Mouse (Mus musculus) adrenal gland, postnatal 36 days (tissue): ENCODE results near the gene Tcf20. TPM values are rescaled to one million over a fixed set of nuclear protein-coding genes. Genes with fewer than 3 reads are reported as not detected.
A peak's percentile ranks its signal among the peaks of the same experiment; 100 is the strongest.
"Not testable (repeated sequence)": the region's sequence is repeated elsewhere in the genome, so short reads cannot be mapped to it uniquely, and the experiment has no call there.

Experiments used
- DNase-seq, 2 experiments: peaks; one replicate each; pipeline ENCODE4 v3.0.0; 2021; ENCODE audit warnings: mixed read lengths in 1 of 2
- total RNA-seq, 2 experiments: library from RNA; stranded (reverse); gene quantifications; 2 replicates each; pipeline ENCODE4 v1.2.3; 2021

Gene Tcf20
- total RNA-seq, 2 experiments from 2014 or later: 94.4 to 104 TPM

DNA sequence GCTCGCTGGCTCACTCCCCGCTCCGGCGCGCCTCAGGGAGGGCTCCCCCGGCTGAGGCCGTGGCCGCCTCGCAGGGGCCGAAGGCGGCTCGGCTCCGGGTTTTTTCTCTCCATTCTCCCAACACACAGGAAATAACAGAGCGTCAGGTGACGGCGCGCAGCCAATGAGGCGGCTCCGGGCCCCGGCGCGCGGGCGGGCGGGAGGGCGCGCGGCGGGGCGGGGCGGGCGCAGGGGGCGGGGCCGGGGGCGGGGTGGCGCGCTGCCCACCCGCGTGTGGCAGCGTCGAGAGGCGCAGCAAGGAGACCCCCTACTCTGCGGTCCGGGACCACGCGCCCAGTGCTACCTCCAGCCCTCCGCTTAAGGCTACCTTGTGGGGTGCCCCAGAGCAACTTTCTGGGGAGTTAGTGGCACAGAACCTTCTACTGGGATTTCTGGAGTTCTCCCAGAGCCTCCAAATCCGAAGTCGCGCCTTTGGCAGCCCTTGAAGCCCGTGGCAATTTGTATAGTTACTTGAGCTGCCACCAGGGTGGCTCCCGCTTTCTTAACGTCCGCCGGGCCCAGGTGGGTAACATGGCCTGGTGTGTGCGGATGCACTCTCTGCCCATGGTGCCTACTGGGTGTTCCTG lies 87.9 kb downstream of the Tcf20 start:
- DNase-seq: peak; percentile 91 to 93

DNA sequence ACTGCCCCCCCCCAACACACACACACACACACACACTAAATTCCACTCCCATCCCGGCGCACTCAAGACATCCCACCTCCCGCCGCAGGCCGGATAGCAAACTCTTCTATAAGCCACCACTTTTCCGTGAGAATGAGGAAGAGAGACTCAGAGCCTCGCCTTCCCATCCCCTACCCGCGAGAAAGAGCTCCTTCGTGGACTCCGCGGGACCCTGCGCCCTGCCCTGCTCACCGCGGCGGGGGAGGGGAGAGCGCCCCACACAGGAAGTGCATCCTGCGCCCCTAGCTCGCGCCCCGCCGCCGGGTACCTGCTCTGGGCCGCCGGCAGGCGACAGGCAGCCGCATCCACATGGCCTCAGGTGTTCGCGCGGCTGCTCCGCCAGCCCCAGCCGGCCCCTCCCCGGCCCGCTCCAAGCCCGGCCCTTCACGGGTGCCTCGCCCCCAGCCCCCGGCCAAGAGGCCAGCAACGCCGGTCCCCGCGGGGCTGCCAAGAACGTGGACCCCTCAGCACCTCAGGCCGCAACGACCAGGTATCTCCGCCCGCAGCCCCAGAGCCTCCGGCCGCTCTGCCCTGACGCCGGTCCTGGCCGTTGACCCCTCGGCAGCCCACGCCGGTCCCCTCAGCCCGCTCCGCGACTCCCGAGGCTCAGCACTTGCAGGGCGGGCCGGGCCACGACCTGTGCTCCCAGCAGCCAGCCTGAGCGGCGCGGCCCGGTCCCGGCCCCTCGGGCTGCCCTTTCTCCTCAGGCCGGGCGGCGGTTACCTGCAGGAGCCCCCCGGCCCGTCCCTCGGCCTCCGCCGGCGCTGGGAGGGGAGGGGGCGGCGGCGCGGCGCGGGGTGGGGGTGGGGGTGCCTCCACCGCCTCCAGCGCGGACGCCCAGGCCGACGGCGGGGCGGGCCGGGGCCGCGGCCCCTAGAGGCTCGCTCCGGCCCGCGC lies 88.7 kb downstream of the Tcf20 start:
- peak; percentile 38 to 64 for DNase-seq

DNA sequence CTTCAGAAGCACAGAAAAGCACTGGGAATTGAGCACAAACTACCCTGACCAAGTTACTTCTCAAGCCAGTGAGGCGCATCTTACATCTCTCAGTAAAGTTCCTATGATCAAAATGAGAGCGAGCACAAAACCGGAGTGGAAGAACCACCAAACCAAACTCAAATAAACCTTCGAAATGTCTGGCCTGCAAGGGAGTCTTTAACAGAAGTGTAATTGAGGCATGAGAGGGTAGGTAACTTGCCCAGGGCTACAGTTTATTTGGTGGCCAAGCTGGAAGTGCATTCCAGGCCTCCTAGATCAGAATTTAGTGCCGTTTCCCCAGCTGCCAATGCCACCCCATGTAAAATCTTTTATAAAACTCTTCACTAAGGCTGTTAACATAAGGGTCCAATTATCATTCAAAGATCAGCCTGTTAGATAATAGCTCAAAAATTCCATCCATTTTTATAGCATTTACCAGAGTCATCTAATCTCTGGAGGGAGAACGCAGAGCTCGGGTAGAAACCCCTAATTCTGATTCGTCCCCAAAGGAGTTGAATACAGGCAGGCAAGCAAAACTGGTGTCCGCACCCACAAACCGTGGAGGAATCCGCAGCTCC lies 89.4 kb downstream of the Tcf20 start:
- DNase-seq: no peak

DNA sequence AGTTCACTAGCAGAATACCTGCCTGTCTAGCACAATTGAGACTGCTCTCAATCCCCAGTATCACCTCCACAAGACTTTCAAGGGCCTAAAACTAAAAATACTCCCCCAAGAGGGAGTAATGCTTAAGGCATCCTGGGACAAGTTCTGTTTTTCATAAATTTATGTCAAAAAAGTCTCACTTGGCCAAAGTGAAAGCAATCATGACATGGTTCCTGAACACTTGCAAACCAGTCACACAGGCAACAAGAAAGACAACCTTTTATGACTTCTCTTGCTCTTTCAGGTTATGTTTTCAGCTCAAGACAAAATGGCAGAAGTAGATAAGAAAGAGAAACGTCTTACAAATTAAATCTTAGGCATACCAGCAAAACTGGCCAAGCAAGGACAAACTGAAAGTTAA lies 91.3 kb downstream of the Tcf20 start:
- DNase-seq: no peak

DNA sequence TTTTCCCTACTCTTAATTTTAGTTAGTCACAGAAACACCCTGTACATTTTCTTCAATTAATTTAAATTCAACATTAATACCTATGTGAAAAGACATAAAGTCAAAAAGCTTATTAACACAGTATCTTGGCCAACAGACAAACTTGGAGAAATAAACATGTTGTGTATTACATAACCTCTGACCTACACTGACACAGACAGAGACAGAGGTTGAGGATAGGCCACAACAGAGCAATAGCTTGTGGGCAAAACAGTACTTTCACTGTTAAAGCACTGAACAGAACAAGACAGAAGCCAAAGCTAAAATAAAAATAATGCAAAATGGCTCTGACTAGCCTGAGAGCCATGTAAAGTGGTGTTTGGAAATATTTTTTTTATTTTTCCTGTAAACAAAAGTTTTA lies 97.2 kb downstream of the Tcf20 start:
- DNase-seq: no peak

DNA sequence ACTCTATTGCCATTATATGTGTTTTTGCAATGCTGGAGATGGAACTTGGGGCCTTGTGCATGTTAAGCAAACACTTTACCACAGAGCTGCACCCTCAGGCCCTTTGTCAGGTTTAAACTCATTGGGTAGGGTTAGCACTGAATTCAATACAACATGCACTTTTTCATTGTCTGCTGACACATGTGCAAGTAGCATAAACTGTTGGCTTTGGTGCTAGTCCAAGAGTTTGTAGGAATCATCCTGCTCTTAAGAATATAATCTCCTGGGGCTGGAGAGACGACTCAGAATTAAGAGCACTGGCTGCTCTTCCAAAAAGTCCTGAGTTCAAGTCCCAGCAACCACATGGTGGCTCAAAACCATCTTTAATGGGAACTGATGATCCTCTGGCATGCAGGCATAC lies 98.2 kb downstream of the Tcf20 start:
- no peak for DNase-seq

DNA sequence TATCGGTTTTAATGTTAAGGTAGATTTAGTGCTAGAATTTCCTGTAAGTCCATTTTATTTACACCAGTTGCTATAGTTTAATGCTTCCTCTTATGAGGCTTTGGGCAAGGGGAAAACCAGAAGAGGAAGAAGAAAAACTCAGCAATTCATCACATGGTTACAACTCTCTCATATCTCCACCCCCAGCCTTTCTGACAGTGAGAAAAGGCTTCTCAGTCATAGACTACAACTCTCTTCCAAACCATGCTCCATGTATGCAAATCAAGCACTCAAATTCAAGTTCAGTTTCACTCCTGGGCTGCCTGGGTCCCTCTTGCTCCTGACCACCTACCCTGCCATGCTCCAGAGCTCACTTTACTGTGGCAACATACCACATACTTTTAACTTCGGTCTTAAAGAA lies 99.2 kb downstream of the Tcf20 start:
- DNase-seq: no peak

DNA sequence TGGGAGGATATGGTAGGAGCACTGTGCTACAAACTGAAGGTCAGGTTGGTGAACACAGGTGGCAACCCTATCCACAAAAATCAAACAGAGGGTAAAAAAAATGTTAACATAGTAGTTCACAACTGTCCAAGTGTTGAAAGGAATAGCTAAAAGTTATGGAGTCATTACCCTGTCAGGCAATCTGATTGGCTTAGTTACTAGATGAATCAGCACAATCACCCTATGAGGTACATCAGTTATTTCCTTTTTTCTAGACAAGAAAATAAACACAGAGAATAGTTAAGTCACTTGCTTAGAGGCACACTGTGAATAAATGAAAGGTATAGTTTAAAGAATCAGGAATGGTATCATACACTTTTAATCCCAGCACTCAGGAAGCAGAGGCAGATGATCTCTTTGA lies 110.4 kb downstream of the Tcf20 start:
- no peak for DNase-seq

DNA sequence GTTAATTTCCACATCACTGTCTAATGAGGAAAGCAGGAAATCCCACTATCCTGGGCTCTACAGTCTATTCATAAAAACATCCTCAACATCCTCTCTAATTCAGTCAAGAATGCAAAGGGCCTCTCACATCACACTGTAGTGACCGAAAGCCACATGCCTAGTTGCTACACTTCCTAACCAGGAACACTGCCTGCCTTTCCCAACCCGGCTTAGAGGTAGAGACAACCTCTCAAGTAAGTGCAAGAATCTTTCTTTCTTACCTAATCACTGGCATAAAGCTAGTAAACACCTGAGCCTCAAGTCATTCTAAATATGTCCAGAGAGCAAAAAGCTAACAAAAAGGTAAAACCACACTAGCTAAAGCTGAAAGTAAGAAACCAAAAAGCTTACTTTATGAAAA lies 110.8 kb downstream of the Tcf20 start:
- DNase-seq: no peak

DNA sequence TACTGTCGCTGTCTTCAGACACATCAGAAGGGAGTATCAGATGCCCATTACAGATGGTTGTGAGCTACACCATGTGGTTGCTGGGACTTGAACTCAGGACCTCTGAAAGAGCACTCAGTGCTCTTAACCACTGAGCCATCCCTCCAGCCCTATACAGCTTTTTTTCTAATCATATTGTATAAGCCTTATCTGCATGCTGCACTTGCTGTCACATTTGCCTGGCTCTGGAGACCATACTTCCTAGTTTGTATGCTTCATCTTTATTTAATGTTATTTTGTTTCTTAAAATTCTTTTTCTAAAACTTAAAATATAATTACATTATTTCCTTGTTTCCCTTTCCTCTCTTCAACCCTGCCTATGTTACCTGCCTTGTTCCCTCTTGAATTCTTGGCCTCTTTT lies 115.6 kb downstream of the Tcf20 start:
- no peak for DNase-seq

DNA sequence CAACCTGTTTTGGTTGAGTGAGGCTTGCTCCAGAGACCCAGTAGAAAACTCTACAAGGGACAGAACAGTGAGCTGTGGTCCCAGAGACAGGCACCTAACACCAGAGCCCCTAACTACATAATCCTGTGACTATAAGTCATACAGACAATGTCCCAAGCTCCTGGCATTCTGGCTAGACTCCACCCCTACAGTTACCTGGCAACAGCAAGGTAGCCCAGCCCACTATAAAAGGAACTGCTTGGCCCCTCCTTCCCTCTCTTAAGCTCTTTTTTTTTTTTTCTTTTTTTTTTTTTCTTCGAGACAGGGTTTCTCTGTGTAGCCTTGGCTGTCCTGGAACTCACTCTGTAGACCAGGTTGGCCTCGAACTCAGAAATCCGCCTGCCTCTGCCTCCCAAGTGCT lies 121.4 kb downstream of the Tcf20 start:
- DNase-seq: not testable (repeated sequence)

DNA sequence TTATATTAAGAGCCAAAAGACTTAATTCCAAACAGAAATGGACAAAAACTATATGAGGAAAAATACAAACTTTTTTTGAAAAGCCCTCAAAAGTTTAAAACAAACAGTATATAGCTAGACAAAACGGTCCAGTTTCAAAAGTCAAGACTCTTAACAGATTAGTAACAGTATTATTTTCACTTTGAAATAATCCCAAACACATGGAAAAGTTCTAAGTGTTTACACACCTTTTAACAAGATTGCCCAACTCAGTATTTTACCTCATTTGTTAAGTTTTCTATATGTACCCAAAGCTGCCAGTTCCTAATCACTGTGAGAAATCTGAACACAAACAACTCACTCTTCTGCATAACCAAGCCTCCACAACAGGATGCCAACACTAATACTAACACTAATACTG lies 124.0 kb downstream of the Tcf20 start:
- no peak for DNase-seq

DNA sequence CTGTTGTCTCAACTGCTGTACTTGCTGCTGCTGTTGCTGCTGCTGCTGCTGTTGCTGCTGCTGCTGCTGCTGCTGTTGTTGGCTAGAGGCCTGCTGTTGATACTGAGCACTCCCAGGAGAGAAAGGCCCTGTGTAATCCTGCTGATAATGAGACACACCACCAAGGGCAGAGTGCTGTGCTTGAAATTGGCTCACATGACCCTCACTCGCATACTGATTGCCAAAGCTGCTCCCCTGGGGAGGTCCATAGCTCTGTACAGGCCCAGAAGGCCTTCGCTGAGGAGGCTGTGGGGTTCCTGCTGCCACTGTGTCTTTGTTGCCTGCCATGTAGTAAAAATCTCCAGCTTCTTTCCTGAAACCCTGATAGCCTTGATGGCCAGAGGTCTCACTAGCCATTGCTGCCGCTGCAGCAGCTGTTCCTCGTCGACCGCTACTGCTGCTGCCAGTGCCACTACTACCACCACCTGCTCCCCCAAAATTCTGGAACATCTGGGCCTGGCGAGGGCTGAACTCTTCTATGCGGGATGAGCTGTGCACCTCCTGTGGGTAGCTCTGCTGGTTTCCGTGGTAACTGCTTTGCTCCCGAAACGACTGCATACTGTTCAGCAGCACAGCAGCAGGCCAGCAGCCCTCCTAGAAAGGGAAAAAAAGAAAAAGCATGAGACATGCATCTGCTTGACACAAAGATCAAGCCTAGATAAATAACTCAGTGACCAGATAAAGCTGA lies 130.9 kb downstream of the Tcf20 start:
- peak; percentile 20 to 39 for DNase-seq

DNA sequence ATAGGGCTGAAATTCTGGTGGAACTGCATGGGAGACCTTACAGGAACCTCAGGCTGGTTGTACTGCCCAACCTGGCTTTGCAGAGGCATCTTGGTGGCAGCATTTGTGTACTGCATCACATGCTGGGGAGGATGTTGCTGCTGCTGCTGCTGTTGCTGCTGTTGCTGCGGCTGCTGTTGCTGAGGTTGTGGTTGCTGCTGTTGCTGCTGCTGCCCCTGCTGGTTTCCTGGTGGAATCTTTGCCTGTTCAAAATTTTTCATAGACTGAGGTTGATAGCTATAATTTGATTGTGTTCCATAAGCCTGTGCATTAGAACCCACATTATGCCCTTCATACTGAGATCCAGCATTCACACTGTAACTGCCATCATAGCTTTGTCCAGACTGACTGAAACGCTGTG lies 131.6 kb downstream of the Tcf20 start:
- DNase-seq: no peak

DNA sequence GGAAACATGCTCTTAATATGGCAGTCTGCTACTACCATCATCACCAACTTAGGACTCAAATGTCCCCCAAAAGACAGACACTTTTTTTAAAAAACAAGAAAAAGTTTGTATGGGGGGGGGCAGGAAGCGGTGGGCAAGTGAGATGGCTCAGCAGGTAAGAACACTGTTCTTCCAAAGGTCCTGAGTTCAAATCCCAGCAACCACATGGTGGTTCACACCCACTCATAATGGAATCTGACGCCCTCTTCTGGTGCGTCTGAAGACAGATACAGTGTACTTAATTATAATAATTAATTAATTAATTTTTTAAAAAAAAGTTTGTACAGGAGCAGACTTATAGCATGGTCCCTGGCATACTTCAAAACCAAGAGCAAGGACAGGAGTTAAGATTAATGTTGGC lies 148.5 kb downstream of the Tcf20 start:
- no peak for DNase-seq

DNA sequence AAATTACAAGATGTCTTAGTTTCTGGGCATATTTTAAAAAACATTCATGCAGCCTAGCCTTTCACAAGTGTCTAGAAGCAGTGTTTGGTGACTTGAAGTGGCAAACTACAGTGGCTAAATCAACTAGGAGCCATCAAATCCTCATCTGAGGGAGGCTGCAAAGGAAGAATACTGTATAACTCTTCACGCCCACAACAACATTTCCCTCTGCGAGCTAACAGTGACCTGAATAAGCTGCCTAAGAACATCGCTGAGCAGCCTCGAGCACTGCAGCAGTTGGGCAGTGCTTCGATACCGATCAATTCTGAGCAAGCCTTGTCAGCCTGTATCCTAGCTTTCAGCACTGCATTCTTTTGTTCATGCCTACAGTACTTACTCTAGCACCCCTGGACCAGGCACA lies 157.8 kb downstream of the Tcf20 start:
- no peak for DNase-seq

DNA sequence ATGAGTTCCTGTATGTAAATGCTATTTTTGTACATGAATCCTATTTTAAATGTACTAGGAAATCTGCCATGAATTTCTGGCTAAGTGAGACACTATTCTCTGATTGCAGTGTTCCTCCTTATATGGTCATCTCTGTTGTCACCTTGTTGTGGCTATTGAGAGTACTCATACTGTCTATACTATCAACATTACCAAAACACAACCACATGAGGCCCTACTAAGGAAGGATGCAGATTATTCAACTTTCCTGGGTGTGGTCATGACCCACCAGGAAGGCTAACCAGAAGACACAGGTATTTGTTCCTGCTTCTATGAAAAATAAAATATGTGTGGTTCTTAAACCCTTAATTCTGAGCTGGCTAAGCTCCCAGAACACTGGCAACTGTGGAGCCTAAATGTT lies 161.8 kb downstream of the Tcf20 start:
- DNase-seq: no peak

DNA sequence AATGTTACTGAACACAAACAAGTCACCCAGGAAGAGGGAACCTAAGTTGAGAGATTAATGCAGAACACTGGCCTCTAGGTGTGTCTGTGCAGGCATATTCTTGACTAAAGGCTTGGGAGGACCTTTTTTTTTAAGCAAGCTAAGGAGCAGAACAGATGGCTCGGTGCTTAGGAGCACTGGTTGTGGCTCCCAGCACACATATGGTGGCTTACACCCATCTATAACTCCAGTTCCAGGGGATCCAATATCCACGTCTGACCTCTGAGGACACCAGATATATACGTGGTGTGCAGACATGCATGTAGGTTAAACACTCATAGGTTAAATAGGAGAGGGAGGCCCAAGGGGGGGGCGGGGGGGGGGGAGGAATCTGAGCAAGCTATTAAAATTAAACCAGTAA lies 165.3 kb downstream of the Tcf20 start:
- DNase-seq: no peak

DNA sequence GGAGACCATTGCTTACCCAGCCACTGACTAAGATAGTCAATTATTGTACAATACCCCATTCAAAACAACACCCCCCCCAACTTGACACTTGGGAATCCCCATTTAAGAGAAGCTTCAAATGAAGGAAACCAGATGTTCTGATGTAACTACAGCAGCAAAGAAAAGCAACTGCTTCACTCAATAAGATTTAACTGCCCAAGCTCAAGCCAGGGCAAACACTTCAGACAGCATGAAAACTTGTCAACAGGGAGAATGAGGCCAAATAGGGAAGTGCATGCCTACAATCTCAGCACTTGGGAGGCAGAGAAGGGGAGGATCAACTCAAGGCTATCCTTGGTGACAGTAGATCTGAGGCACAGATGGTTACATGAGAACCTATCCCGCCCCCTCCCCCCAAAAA lies 166.0 kb downstream of the Tcf20 start:
- no peak for DNase-seq

DNA sequence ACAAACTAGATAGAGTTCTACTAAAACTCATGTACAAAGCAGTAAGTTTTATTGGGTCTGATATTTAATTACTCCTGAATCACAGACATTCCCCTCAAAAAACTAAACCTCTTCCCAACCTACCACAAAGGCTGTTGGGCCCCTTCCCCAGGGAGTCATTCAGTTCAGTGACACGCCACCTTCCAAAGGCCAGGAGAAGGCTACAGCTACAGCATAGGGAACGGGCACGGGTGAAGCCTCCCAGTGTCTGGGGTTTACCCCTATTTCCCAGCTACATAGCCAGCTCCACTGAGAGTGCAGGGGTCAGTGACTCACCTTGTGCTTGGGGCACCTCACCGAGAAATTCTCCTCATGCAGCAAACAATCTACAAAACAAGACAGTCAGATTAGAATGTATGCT lies 172.4 kb downstream of the Tcf20 start:
- no peak for DNase-seq

DNA sequence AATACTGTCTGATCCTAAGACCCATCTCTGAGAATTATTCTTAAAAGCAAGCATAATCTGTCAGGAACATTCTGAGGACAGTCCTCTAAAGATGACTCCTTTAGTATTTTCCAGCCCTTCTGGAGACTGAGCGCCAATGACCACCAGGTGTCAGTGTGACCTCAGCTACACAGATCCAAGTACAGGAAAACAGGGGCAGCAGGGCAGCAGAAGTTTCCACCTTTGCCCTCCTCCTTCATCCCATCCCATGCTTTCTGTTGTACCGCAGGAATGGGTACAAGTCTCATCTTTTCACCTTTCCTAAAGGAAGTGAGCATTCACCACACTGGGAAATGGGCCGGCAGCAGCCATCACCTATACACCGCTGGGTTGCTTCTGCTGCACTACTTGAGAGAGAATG lies 172.9 kb downstream of the Tcf20 start:
- DNase-seq: peak; percentile 59 to 76

DNA sequence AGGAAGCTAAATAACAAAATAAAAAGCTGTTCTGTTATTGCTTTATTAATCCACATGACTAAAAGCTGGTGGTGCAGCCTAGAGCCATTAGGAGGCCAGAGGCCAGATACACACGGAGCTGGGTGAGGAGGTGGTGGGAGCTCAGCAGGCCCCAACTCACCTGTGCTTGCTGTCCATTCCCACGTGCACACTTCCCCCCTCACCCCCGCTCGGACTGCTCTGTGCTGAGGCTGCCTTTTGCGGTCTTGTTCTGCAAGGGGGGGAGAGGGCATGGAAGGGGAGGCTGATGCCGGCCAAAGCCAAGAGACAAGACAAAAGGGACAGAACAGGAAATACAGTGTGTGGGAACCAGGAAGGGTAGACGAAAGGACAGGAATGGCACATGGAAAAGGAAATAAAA lies 173.4 kb downstream of the Tcf20 start:
- DNase-seq: no peak

DNA sequence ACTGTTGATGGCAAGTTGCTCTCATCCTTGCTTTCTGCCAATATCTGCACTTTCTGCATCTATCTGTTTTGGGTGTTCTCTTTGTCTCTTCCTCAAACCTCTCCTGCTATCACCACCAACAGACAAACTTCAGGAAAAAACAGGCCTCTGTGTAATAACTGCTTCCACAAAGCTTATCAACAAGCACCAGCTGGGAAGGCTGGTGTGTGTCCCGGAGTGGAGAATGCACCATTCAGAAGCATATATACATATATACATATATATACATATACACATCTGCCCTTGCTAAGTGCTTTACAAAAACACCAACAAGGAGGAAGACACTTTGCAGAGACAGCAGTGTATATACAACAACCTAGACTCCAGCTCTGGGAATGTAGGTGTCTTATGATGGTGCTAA lies 177.1 kb downstream of the Tcf20 start:
- no peak for DNase-seq
